Mouse (Mus musculus) G1E (cell line): Measurements from ENCODE around the gene 9530077C05Rik. TPM values are rescaled to one million over a fixed set of nuclear protein-coding genes. Genes with fewer than 3 reads are reported as not detected.
A peak's percentile ranks its signal among the peaks of the same experiment; 100 is the strongest.

ENCODE experiments used
- ATAC-seq: 2 replicates; pipeline ENCODE4 v1.8.0; 2016; ENCODE audit warnings: mild to moderate bottlenecking; ENCODE audit not compliant: insufficient number of reproducible peaks, poor library complexity, low FRiP score, severe bottlenecking; ENCODE audit errors: extremely low read depth
- DNase-seq: peaks from one replicate; pipeline ENCODE4 v3.0.0; 2012; ENCODE audit warnings: low spot score
- H3K27me3 ChIP-seq: 2 replicates; pipeline ENCODE4 v1.6.1; 2012; ENCODE audit warnings: mild to moderate bottlenecking, low read length, inconsistent platforms; ENCODE audit not compliant: insufficient read depth
- H3K36me3 ChIP-seq: replicated peaks from 2 replicates; pipeline ENCODE3; 2012; ENCODE audit warnings: mild to moderate bottlenecking, inconsistent platforms
- H3K4me1 ChIP-seq: 2 replicates; pipeline ENCODE4 v1.6.1; 2012; ENCODE audit warnings: low read depth, low read length, inconsistent platforms, mixed read lengths; ENCODE audit not compliant: insufficient read depth
- H3K4me3 ChIP-seq: 2 replicates; pipeline ENCODE4 v1.5.1; 2012; ENCODE audit warnings: low read depth, mild to moderate bottlenecking, inconsistent platforms, low read length, moderate library complexity, mixed read lengths
- H3K9me3 ChIP-seq: replicated peaks from 2 replicates; pipeline ENCODE4 v1.6.1; 2012; ENCODE audit warnings: inconsistent platforms
- CTCF ChIP-seq: IDR thresholded peaks from 2 replicates; pipeline ENCODE4 v1.5.1; 2012; ENCODE audit warnings: low read depth, low read length, inconsistent platforms, mixed read lengths
- GATA1 ChIP-seq: IDR thresholded peaks from 2 replicates; pipeline ENCODE4 v1.6.1; 2012; ENCODE audit warnings: borderline replicate concordance, low read length, inconsistent platforms, mixed read lengths
- GATA2 ChIP-seq: IDR thresholded peaks from 2 replicates; pipeline ENCODE4 v1.6.1; 2012; ENCODE audit warnings: low read depth, low read length, inconsistent platforms, borderline replicate concordance
- POLR2AphosphoS5 ChIP-seq: IDR thresholded peaks from 2 replicates; pipeline ENCODE4 v1.6.1; 2012; ENCODE audit warnings: low read depth, low read length, inconsistent platforms; ENCODE audit not compliant: insufficient replicate concordance
- TAL1 ChIP-seq: conservative IDR thresholded peaks from 2 replicates; pipeline ENCODE4 v1.6.1; 2012; ENCODE audit warnings: low read depth, low read length, inconsistent platforms, mixed read lengths
- polyA plus RNA-seq: library from polyadenylated mRNA; stranded (reverse); fragments of >175 nt; gene quantifications from 2 replicates; pipeline ENCODE4 v1.2.3, GENCODE M21; 2012
- total RNA-seq, 2 experiments: library from RNA; stranded (forward) in 1 of 2; stranded (reverse) in 1 of 2; fragments of 200-1000 nt in 1 of 2; fragments of >200 nt in 1 of 2; fragmentation: Nextera tagmentation in 1 of 2; gene quantifications; 2 replicates each; pipeline ENCODE4 v1.2.3; 2014 to 2017

9530077C05Rik gene
- total and polyA plus RNA-seq, 3 experiments = 1.3 to 6.8 (median 5.1) TPM

DNA sequence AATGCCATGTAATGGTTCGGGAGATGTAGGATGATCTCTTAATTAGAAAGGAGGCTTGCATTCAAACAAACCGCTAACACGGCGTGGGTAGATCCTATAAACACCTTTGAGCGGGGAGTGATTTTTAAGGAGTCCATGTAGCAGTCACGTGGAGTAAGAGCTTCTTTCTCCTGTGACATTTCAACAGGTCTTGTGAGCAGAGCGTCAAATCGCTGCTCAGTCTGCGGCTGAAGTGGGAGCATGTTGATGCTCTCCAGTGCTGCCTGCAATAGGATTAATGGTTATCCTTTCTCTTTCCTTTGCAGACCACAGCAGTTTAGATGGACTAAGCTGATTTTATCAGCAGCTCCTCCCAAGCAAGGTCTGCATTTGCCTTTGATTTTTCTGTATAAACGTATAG, 65.0 kb downstream of the 9530077C05Rik start:
- TF ChIP-seq GATA1 (no peak), POLR2AphosphoS5 (no peak), TAL1 (no peak), GATA2 (no peak), CTCF (no peak)
- Histone ChIP-seq H3K4me1 (peaks cover 26% of the 10 kb centered on the region), H3K36me3 (peaks cover 5% of the 10 kb centered on the region), H3K9me3 (no peaks in the 10 kb centered on the region), H3K4me3 (peak overlapping the region; percentile 72), H3K27me3 (no peaks in the 10 kb centered on the region)
- DNase-seq (no peak), ATAC-seq (no peak)

DNA sequence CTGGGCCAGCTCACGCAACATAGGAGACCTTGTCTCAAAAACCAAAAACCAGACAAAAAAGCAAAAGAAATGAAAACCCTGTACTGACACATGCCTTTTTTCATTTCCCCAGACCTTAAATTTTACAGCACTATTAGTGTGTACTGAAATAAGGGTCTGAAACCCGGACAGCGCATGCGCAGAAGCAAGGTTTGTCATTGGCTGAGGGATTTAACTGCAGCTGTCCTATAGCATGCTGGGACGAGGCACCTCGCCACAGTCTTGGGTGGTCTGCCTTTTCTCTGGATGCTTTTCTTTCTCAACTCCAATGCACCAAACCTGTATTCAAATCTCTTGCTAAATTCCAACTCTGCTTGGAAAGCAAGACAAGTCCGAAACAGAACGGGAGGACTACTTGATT, 67.6 kb downstream of the 9530077C05Rik start:
- TF ChIP-seq POLR2AphosphoS5 (no peak), GATA2 (no peak), CTCF (no peak), TAL1 (no peak), GATA1 (no peak)

DNA sequence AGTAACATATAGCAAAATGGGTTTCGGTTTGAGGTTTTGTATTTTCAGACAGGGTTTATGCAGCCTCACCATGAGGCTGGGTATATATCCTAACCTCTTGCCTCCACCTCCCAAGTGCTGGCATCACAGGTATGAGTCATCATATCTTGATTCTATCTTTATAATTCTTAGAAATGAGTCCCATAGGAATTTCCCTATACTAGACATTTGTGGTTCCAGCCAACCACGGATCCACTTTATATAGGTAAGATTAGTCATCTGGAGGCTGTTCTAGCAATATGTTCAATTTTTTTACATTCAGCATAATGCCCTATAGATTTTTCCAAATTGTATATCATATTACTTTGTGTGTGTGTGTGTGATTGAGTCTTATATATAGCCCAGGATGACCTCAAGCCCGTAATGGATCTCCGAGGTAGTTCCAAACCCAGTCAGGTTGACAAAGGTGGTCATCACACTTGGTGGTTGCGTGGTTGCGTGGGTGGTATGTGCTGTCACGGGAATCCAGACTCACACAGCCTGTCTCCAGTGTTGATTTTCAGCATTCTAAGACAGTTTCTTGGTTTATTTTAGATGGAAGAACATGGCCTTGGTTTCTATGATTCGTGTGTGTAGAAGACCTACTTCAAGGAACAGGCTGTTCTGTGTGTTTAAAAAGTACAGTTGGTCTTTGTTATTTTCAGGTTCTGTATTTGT, 72.7 kb downstream of the 9530077C05Rik start:
- Histone ChIP-seq H3K36me3 (peaks cover 10% of the 10 kb centered on the region), H3K9me3 (no peaks in the 10 kb centered on the region), H3K4me3 (no peak overlapping the region), H3K27me3 (no peaks in the 10 kb centered on the region), H3K4me1 (peaks cover 2% of the 10 kb centered on the region; the same call in 1 of the 2 replicates)
- TF ChIP-seq GATA2 (no peak), POLR2AphosphoS5 (no peak), CTCF (no peak), TAL1 (no peak), GATA1 (no peak)
- ATAC-seq (no peak), DNase-seq (no peak)

More for the DNA sequence above, 67.6 kb downstream of the 9530077C05Rik start:
- Histone ChIP-seq H3K36me3 (peaks cover 11% of the 10 kb centered on the region), H3K4me3 (no peak overlapping the region), H3K9me3 (no peaks in the 10 kb centered on the region), H3K27me3 (no peaks in the 10 kb centered on the region), H3K4me1 (peaks cover 26% of the 10 kb centered on the region)
- ATAC-seq (no peak), DNase-seq (no peak)

DNA sequence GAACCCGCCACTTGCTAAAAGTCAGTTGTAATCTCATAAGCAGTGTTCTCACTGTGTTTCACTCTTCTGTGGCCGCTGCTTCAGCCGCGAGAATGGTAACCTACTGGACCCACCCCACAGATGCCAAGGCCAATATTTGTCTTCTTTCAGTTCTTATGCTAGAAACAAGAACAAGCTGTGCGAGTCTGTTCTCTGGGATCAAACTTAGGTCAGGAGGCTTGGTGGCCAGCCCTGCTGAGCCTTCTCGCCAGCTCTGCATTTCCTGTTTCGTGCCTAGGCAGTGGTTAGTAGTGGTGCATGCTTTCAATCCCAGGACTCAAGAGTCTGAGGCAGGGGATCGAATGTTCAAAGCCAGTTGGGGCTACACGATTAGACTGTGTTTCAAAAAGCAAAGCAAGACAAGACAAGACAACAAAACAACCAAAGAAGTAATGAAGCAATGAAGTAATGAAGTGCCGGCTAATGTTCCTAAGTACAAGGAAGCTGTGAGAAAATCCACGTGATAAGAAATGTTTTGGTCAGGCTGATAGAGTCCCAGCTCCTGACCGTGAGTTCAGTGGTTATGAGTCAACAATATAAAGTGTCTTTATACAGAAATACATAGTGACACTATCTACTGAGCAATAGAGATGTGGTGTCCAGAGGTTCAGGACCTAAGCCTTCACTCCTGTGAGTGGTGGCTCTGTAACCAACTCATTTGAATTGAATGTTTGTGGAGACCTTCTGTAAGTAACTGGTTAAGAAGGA, 73.4 kb downstream of the 9530077C05Rik start:
- ATAC-seq = no peak
- no peaks in the 10 kb centered on the region for H3K27me3 ChIP-seq

DNA sequence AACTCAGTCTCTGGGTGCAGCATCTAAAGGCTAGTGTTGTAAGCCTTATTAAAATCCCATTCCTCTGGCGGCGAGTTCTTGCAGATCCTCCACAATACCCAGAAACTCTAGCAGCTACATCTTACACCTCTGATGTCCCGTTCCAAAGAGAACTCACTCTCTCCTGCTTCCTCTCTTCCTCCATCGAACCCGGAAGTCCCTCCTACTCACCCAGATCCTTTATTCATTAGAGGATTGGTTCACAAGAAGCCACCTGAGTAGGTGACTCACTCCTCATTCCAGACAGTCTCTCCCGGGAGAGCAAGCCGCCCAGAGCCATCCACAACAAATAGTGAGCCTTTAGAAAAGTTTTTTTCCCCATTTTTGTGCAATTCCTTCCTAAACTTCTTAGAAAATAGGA, 74.9 kb downstream of the 9530077C05Rik start:
- ATAC-seq (no peak), DNase-seq (no peak)
- H3K4me1 ChIP-seq = peaks cover 2% of the 10 kb centered on the region; the same call in 1 of the 2 replicates
- no peak overlapping the region for H3K4me3 ChIP-seq
- no peak for TF ChIP-seq GATA2
- TF ChIP-seq CTCF = no peak
- H3K27me3 ChIP-seq = no peaks in the 10 kb centered on the region
- H3K36me3 ChIP-seq = peaks cover 9% of the 10 kb centered on the region
- no peaks in the 10 kb centered on the region for H3K9me3 ChIP-seq

More for the DNA sequence above, 73.4 kb downstream of the 9530077C05Rik start:
- TF ChIP-seq CTCF (no peak), TAL1 (no peak), GATA1 (no peak), POLR2AphosphoS5 (no peak), GATA2 (no peak)
- peaks cover 6% of the 10 kb centered on the region for H3K36me3 ChIP-seq
- H3K9me3 ChIP-seq = no peaks in the 10 kb centered on the region
- peaks cover 2% of the 10 kb centered on the region; the same call in 1 of the 2 replicates for H3K4me1 ChIP-seq
- no peak overlapping the region for H3K4me3 ChIP-seq
- DNase-seq = no peak

- ATAC-seq (no peak), DNase-seq (no peak)
- Histone ChIP-seq H3K4me3 (no peak overlapping the region), H3K9me3 (no peaks in the 10 kb centered on the region), H3K27me3 (no peaks in the 10 kb centered on the region), H3K36me3 (peaks cover 6% of the 10 kb centered on the region), H3K4me1 (peaks cover 2% of the 10 kb centered on the region; the same call in 1 of the 2 replicates)
- TF ChIP-seq CTCF (no peak), TAL1 (no peak), POLR2AphosphoS5 (no peak), GATA1 (no peak), GATA2 (no peak)
Measured at GRCm38 (mm10) chr9:22488963-22489362, 77.7 kb downstream of the 9530077C05Rik start.

Other genes starting within 250 kb of the 9530077C05Rik start
- gene Zfp872, start 223.4 kb upstream of the 9530077C05Rik start, total RNA-seq (2014; fragmentation: Nextera tagmentation) = not detected in 2 replicates
- gene Zfp872, start 223.4 kb upstream of the 9530077C05Rik start, total RNA-seq (2017) = 0.16 TPM in 1 of 2 replicates, not detected in the other
- gene Zfp872, start 223.4 kb upstream of the 9530077C05Rik start, polyA plus RNA-seq = not detected in 2 replicates
- 180 and 200 TPM in 2 replicates for gene Zfp809, start 185.8 kb upstream of the 9530077C05Rik start, total RNA-seq (2014; fragmentation: Nextera tagmentation)
- 54.9 and 67.1 TPM in 2 replicates for gene Zfp809, start 185.8 kb upstream of the 9530077C05Rik start, total RNA-seq (2017)
- gene Zfp809, start 185.8 kb upstream of the 9530077C05Rik start, polyA plus RNA-seq = 11.8 and 16.2 TPM in 2 replicates
- gene Zfp599, start 151.6 kb upstream of the 9530077C05Rik start, total RNA-seq (2014; fragmentation: Nextera tagmentation) = 4.4 and 4.9 TPM in 2 replicates
- 1.1 and 2.0 TPM in 2 replicates for gene Zfp599, start 151.6 kb upstream of the 9530077C05Rik start, total RNA-seq (2017)
- 0.07 and 0.13 TPM in 2 replicates for gene Zfp599, start 151.6 kb upstream of the 9530077C05Rik start, polyA plus RNA-seq
- gene Zfp810, start 103.9 kb upstream of the 9530077C05Rik start, total RNA-seq (2014; fragmentation: Nextera tagmentation) = 17.6 and 18.4 TPM in 2 replicates
- 12.6 and 13.2 TPM in 2 replicates for gene Zfp810, start 103.9 kb upstream of the 9530077C05Rik start, total RNA-seq (2017)
- 3.0 and 3.3 TPM in 2 replicates for gene Zfp810, start 103.9 kb upstream of the 9530077C05Rik start, polyA plus RNA-seq
- 183 and 184 TPM in 2 replicates for gene Anln, start 22.3 kb upstream of the 9530077C05Rik start, total RNA-seq (2014; fragmentation: Nextera tagmentation)
- gene Anln, start 22.3 kb upstream of the 9530077C05Rik start, total RNA-seq (2017) = 62.1 and 62.4 TPM in 2 replicates
- gene Anln, start 22.3 kb upstream of the 9530077C05Rik start, polyA plus RNA-seq = 6.8 and 8.7 TPM in 2 replicates
- gene Gm17545, start 42.8 kb downstream of the 9530077C05Rik start, total RNA-seq (2014; fragmentation: Nextera tagmentation) = not detected in 2 replicates
- gene Gm17545, start 42.8 kb downstream of the 9530077C05Rik start, total RNA-seq (2017) = not detected in 2 replicates
- not detected in 2 replicates for gene Gm17545, start 42.8 kb downstream of the 9530077C05Rik start, polyA plus RNA-seq
- 119 and 130 TPM in 2 replicates for gene Rp9, start 58.2 kb downstream of the 9530077C05Rik start, total RNA-seq (2014; fragmentation: Nextera tagmentation)
- gene Rp9, start 58.2 kb downstream of the 9530077C05Rik start, total RNA-seq (2017) = 100 and 113 TPM in 2 replicates
- gene Rp9, start 58.2 kb downstream of the 9530077C05Rik start, polyA plus RNA-seq = 104 TPM in 2 replicates
- 18.5 and 26.9 TPM in 2 replicates for gene Bbs9, start 64.2 kb downstream of the 9530077C05Rik start, total RNA-seq (2014; fragmentation: Nextera tagmentation)
- gene Bbs9, start 64.2 kb downstream of the 9530077C05Rik start, total RNA-seq (2017) = 12.8 and 18.4 TPM in 2 replicates
- gene Bbs9, start 64.2 kb downstream of the 9530077C05Rik start, polyA plus RNA-seq = 1.1 and 3.3 TPM in 2 replicates